Comparison of ENCODE assay signal across 8 mouse cellular contexts in genomic region chr9:62811516-62812121, GRCm38 (mm10). TPM values are rescaled to one million over a fixed set of nuclear protein-coding genes. Genes with fewer than 3 reads are reported as not detected.
DNase-seq lines count a peak whose midpoint lies in the region; ATAC-seq lines count a peak whose summit lies in the region.

TSS of gene Fem1b (minus strand) at chr9:62811934.

- under 1% methylated on average over 63 of the region's 68 CpGs for WGBS in hindbrain, embryonic 16.5 days
- under 1% methylated on average over 66 of the region's 68 CpGs for WGBS in macrophage (ENCODE audit: missing documents)

- DNase-seq in T-cell, adult 2 months (ENCODE audit: low spot score): peak; percentile 93
- peak; percentile 92 to 94 for DNase-seq in cerebellum, postnatal 36 days
- DNase-seq in frontal cortex, postnatal 36 days (ENCODE audit: low spot score in 2 of 2): peak; percentile 89 to 93
- DNase-seq in left cerebral cortex, adult 18-20 months (ENCODE audit: low spot score in 2 of 2): peak; percentile 87 to 88
- peak; percentile 91 for DNase-seq in right cerebral cortex, adult 18-20 months
- peak; percentile 64 for DNase-seq in urinary bladder, postnatal 10 days (ENCODE audit: low spot score)

- ATAC-seq in hindbrain, embryonic 16.5 days: peak; percentile 93

- no peaks in the 10 kb centered on the region for H3K9me3 ChIP-seq in hindbrain, embryonic 16.5 days (ENCODE audit: control insufficient read depth, low read length)

- H3K79me2 ChIP-seq in macrophage (ENCODE audit: inconsistent target): peaks cover 46% of the 10 kb centered on the region

- H3K27ac ChIP-seq in hindbrain, embryonic 16.5 days (ENCODE audit: low read depth, low read length): peak within 1 kb of the TSS; percentile 99
- H3K27ac ChIP-seq in macrophage: peak within 1 kb of the TSS; percentile 99

- H3K27me3 ChIP-seq in hindbrain, embryonic 16.5 days (replicated peaks; ENCODE audit: control insufficient read depth, insufficient read depth, low read length): no peaks in the 10 kb centered on the region

- peaks cover 21% of the 10 kb centered on the region for H3K4me1 ChIP-seq in hindbrain, embryonic 16.5 days (ENCODE audit: control insufficient read depth, insufficient read depth, low read depth, low read length)

- no peaks in the 10 kb centered on the region for H3K36me3 ChIP-seq in hindbrain, embryonic 16.5 days (ENCODE audit: control insufficient read depth, insufficient read depth, low read length)
- H3K36me3 ChIP-seq in macrophage (ENCODE audit: inconsistent target): no peaks in the 10 kb centered on the region

- peak within 1 kb of the TSS; percentile 73 for H3K4me2 ChIP-seq in hindbrain, embryonic 16.5 days (ENCODE audit: low read length)

- H3K4me3 ChIP-seq in hindbrain, embryonic 16.5 days (ENCODE audit: low read length): peak within 1 kb of the TSS; percentile 100
- peak within 1 kb of the TSS; percentile 97 for H3K4me3 ChIP-seq in macrophage (ENCODE audit: inconsistent target)

- H3K9ac ChIP-seq in hindbrain, embryonic 16.5 days (ENCODE audit: low read depth, low read length): peak within 1 kb of the TSS; percentile 99

RNA-seq across cellular contexts. Expression of gene Fem1b, which starts in this region (rescaled TPM):
- 44.5 and 55.2 TPM in 2 replicates for polyA plus RNA-seq in hindbrain, embryonic 16.5 days (2015; fragmentation: Nextera tagmentation; extraction: Ambion mirVana)
- 100 to 1,000 TPM; 109 to 114 TPM for total RNA-seq in left cerebral cortex, adult 18-20 months (2021)
- total RNA-seq in macrophage (2018; cell fraction: chromatin; rRNA removed): 100 to 1,000 TPM in 6 of 26 experiments, 10 to 100 TPM in 20; 28.9 to 182 (median 61.6) TPM
- total RNA-seq in macrophage (2018; cell fraction: cytosol; rRNA removed): 100 to 1,000 TPM in 2 of 26 experiments, 10 to 100 TPM in 24; 28.1 to 118 (median 59.6) TPM
- 100 to 1,000 TPM in 5 of 26 experiments, 10 to 100 TPM in 21; 34.8 to 127 (median 71.2) TPM for total RNA-seq in macrophage (2018; cell fraction: nucleus; rRNA removed)
- polyA plus RNA-seq in macrophage (2018): 38.2 to 44.0 TPM (median 38.7 TPM) in 3 replicates

Comparison
In these comparisons a context has a peak if more than half of its experiments do, and no peak if none do; other contexts are left out.
1. Peak in every context shown above with its lines: DNase-seq, ATAC-seq, H3K4me3 ChIP-seq and H3K27ac ChIP-seq.